Mouse (Mus musculus): ENCODE measurements around the gene Sub1. TPM values are rescaled to one million over a fixed set of nuclear protein-coding genes. Genes with fewer than 3 reads are reported as not detected.

Gene Sub1
- 488 and 538 TPM in 2 replicates for polyA plus RNA-seq (2015; fragmentation: Nextera tagmentation; extraction: Ambion mirVana)

- H3K4me3 ChIP-seq = peak within 1 kb of the TSS; percentile 95
- WGBS = 88% methylated on average over 7 of the region's 7 CpGs
- no peak for ATAC-seq (ENCODE audit: extremely low read depth, insufficient number of reproducible peaks, low FRiP score, low TSS enrichment)
Observed at GRCm38 (mm10) chr15:11996883-11997282, at the start of gene Sub1. TSS of gene Sub1 (minus strand) at chr15:11996983.

DNA sequence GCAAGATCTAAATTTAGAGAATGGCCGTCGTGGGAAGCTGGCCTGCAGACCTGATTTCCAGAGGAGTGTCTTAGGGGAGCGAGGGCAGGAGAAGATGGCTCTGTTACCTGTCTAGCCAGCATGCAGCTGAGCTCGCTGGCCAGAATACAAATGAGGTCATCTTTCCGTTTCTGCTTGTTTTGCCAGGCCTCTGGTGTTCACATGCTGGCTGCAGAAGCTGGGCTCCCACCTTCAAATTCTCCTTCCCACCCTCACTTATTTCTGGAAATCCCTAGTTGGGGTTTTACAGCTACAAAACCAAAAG, 43.6 kb upstream of the Sub1 start:
- Histone ChIP-seq H3K4me1 (peaks cover 17% of the 10 kb centered on the region), H3K9me3 (no peaks in the 10 kb centered on the region), H3K9ac (0 out of 2 replicates have a peak overlapping the region, but pooled peaks have one; percentile 24), H3K27me3 (replicated peaks) (no peaks in the 10 kb centered on the region), H3K4me2 (peak overlapping the region; percentile 8; the same call in 1 of the 2 replicates), H3K4me3 (no peak overlapping the region), H3K27ac (replicated peaks) (0 out of 2 replicates have a peak overlapping the region, but pooled peaks have one; percentile 13), H3K36me3 (no peaks in the 10 kb centered on the region)
- WGBS = 26% methylated on average over 5 of the region's 5 CpGs
- no peak for ATAC-seq (ENCODE audit: extremely low read depth, insufficient number of reproducible peaks, low FRiP score, low TSS enrichment)

More at GRCm38 (mm10) chr15:11996883-11997282, at the start of gene Sub1:
- H3K4me2 ChIP-seq = peak within 1 kb of the TSS; percentile 80
- H3K27ac ChIP-seq (replicated peaks) = peak within 1 kb of the TSS; percentile 93
- peaks cover 30% of the 10 kb centered on the region for H3K4me1 ChIP-seq
- H3K27me3 ChIP-seq (replicated peaks) = no peaks in the 10 kb centered on the region
- no peaks in the 10 kb centered on the region for H3K9me3 ChIP-seq
- peak within 1 kb of the TSS; percentile 98 for H3K9ac ChIP-seq
- H3K36me3 ChIP-seq = peaks cover 18% of the 10 kb centered on the region

- H3K4me2 ChIP-seq = peak overlapping the region; percentile 8; the same call in 1 of the 2 replicates
- H3K9ac ChIP-seq = 0 out of 2 replicates have a peak overlapping the region, but pooled peaks have one; percentile 24
- H3K9me3 ChIP-seq = no peaks in the 10 kb centered on the region
- peaks cover 17% of the 10 kb centered on the region for H3K4me1 ChIP-seq
- no peaks in the 10 kb centered on the region for H3K36me3 ChIP-seq
- H3K27ac ChIP-seq (replicated peaks) = no peak overlapping the region
- H3K4me3 ChIP-seq = no peak overlapping the region
- no peak for ATAC-seq (ENCODE audit: extremely low read depth, insufficient number of reproducible peaks, low FRiP score, low TSS enrichment)
- WGBS = 60% methylated on average over 15 of the region's 15 CpGs
- no peaks in the 10 kb centered on the region for H3K27me3 ChIP-seq (replicated peaks)
Observed at GRCm38 (mm10) chr15:12039671-12040406, 43.1 kb upstream of the Sub1 start.

DNA sequence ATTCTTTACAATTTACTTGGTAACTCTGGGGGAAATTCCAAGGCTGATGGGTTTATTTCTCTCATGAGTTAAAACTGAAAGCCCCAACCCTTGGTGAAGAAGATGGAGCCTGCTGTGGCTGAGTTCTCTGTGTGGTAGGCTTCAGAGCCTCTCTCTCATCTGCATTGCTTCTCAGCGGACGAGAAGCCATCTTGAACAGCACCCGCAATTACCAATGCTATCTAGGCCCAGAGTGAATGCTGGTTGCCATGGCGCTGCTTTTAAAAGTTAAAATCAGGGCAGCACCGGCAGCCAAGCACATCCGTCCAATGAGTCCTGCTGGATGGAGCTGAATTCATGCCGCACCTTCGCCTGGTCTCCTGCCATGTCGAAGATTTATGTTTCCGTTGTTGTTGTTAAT, 42.5 kb upstream of the Sub1 start:
- no peak overlapping the region for H3K4me2 ChIP-seq
- no peaks in the 10 kb centered on the region for H3K9me3 ChIP-seq
- no peak overlapping the region for H3K4me3 ChIP-seq
- no peak for ATAC-seq (ENCODE audit: extremely low read depth, insufficient number of reproducible peaks, low FRiP score, low TSS enrichment)
- no peaks in the 10 kb centered on the region for H3K36me3 ChIP-seq
- peaks cover 19% of the 10 kb centered on the region for H3K4me1 ChIP-seq
- no peak overlapping the region for H3K9ac ChIP-seq
- 81% methylated on average over 10 of the region's 10 CpGs for WGBS
- no peaks in the 10 kb centered on the region for H3K27me3 ChIP-seq (replicated peaks)
- H3K27ac ChIP-seq (replicated peaks) = no peak overlapping the region

DNA sequence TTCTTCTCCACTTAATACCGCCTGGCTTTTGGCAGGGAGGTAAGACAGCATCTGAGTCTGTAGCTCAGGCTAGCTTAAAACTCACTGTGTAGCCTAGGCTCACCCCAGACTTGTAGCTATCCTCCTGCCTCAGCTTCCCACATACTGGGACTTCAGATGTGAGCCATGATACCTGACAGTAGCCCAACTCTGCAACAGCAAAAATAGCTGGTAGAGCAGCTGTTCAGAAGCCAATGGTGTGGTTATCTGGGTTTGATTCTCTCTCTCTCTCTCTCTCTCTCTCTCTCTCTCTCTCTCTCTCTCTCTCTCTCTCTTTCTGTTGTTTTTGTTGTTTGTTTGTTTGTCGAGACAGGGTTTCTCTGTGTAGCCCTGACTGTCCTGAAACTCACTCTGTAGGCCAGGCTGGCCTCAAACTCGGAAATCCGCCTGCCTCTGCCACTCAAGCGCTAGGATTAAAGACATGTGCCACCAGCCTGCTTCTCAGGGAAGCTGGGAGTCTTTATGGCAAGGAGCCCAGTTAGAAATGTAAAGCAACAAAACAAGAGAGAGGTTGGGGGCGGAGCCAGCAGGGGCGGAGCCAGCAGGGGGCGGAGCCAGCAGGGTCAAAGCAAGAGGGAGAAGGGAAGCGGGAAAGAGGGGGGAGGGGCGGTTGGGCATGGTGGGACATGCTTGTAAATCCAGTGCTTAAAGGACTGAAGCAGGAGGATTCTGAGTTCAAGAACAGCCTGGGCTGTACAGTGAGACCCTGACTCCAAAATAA, 41.3 kb upstream of the Sub1 start:
- Histone ChIP-seq H3K4me2 (no peak overlapping the region), H3K27ac (replicated peaks) (no peak overlapping the region), H3K27me3 (replicated peaks) (no peaks in the 10 kb centered on the region), H3K4me3 (no peak overlapping the region), H3K9me3 (no peaks in the 10 kb centered on the region), H3K9ac (no peak overlapping the region), H3K4me1 (peaks cover 20% of the 10 kb centered on the region), H3K36me3 (no peaks in the 10 kb centered on the region)
- ATAC-seq (ENCODE audit: extremely low read depth, insufficient number of reproducible peaks, low FRiP score, low TSS enrichment) = 0 out of 2 replicates have a peak, but pooled peaks have one; percentile 45
- WGBS = 67% methylated on average over 10 of the region's 10 CpGs

DNA sequence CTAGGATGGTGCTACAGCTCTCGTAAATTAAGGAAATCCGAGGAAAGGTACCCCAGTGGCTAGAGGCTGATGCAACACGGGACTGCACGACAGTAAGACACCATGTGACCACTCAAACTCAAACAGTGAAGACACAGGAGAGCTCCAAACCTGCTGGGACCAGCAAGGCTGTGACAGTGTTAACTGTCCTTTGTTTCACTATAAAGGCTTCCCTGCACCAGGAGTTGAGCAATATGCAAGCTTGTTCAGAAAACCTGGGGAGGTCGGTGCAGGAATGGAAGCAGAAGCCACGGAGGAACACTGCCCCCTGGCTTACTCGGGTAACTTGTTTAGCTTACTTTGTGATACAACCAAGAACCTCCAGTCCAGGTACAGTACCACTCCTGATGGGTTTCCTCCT, 40.4 kb upstream of the Sub1 start:
- H3K9ac ChIP-seq = no peak overlapping the region
- no peak for ATAC-seq (ENCODE audit: extremely low read depth, insufficient number of reproducible peaks, low FRiP score, low TSS enrichment)
- H3K36me3 ChIP-seq = no peaks in the 10 kb centered on the region
- no peak overlapping the region for H3K27ac ChIP-seq (replicated peaks)
- H3K4me1 ChIP-seq = peaks cover 20% of the 10 kb centered on the region
- H3K9me3 ChIP-seq = no peaks in the 10 kb centered on the region
- H3K4me3 ChIP-seq = no peak overlapping the region
- no peaks in the 10 kb centered on the region for H3K27me3 ChIP-seq (replicated peaks)
- 48% methylated on average over 7 of the region's 7 CpGs for WGBS
- no peak overlapping the region for H3K4me2 ChIP-seq

GRCm38 (mm10) chr15:12036675-12037074, 39.9 kb upstream of the Sub1 start:
- Histone ChIP-seq H3K9me3 (no peaks in the 10 kb centered on the region), H3K36me3 (no peaks in the 10 kb centered on the region), H3K4me3 (no peak overlapping the region), H3K27ac (replicated peaks) (no peak overlapping the region), H3K27me3 (replicated peaks) (no peaks in the 10 kb centered on the region), H3K4me1 (peaks cover 20% of the 10 kb centered on the region), H3K4me2 (no peak overlapping the region), H3K9ac (no peak overlapping the region)
- no peak for ATAC-seq (ENCODE audit: extremely low read depth, insufficient number of reproducible peaks, low FRiP score, low TSS enrichment)
- 64% methylated on average over 5 of the region's 5 CpGs for WGBS

GRCm38 (mm10) chr15:12034317-12034716, 37.5 kb upstream of the Sub1 start:
- Histone ChIP-seq H3K4me3 (no peak overlapping the region), H3K9ac (no peak overlapping the region), H3K4me2 (no peak overlapping the region), H3K36me3 (no peaks in the 10 kb centered on the region), H3K27me3 (replicated peaks) (no peaks in the 10 kb centered on the region), H3K27ac (replicated peaks) (no peak overlapping the region; the same call in 1 of the 2 replicates), H3K9me3 (no peaks in the 10 kb centered on the region), H3K4me1 (peaks cover 6% of the 10 kb centered on the region)
- no peak for ATAC-seq (ENCODE audit: extremely low read depth, insufficient number of reproducible peaks, low FRiP score, low TSS enrichment)
- 44% methylated on average over 4 of the region's 4 CpGs for WGBS

DNA sequence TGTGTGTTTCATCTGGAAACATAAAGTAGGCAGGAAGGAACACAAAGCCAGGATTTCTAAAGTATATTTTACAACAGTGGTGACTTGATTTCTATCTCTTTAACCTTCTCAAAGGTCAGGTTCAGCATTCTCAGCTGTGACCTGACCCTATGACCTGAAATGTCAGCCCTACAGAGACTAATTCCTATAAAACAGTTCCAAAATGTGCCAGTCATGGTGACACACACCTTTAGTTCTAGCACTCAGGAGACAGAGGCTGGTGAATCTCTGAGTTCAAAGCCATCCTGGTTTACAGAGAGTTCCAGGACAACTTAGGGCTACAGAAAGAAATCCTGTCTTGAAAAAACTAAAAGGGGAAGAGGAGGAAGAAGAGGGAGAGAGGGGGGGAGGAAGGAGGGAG, 36.4 kb upstream of the Sub1 start:
- Histone ChIP-seq H3K4me3 (no peak overlapping the region), H3K4me2 (no peak overlapping the region), H3K9ac (no peak overlapping the region), H3K27ac (replicated peaks) (no peak overlapping the region), H3K36me3 (no peaks in the 10 kb centered on the region), H3K27me3 (replicated peaks) (no peaks in the 10 kb centered on the region), H3K4me1 (peaks cover 4% of the 10 kb centered on the region; the same call in 1 of the 2 replicates), H3K9me3 (no peaks in the 10 kb centered on the region)
- no peak for ATAC-seq (ENCODE audit: extremely low read depth, insufficient number of reproducible peaks, low FRiP score, low TSS enrichment)

GRCm38 (mm10) chr15:12032512-12032911, 35.7 kb upstream of the Sub1 start:
- Histone ChIP-seq H3K36me3 (no peaks in the 10 kb centered on the region), H3K27me3 (replicated peaks) (no peaks in the 10 kb centered on the region), H3K9me3 (no peaks in the 10 kb centered on the region), H3K27ac (replicated peaks) (no peak overlapping the region), H3K9ac (no peak overlapping the region), H3K4me2 (no peak overlapping the region), H3K4me3 (no peak overlapping the region), H3K4me1 (peaks cover 9% of the 10 kb centered on the region; the same call in 1 of the 2 replicates)
- ATAC-seq (ENCODE audit: extremely low read depth, insufficient number of reproducible peaks, low FRiP score, low TSS enrichment) = no peak
- 86% methylated on average over 3 of the region's 3 CpGs for WGBS

GRCm38 (mm10) chr15:12031861-12032260, 35.1 kb upstream of the Sub1 start:
- Histone ChIP-seq H3K9ac (no peak overlapping the region), H3K4me1 (peaks cover 9% of the 10 kb centered on the region; the same call in 1 of the 2 replicates), H3K36me3 (no peaks in the 10 kb centered on the region), H3K9me3 (no peaks in the 10 kb centered on the region), H3K27me3 (replicated peaks) (no peaks in the 10 kb centered on the region), H3K4me3 (no peak overlapping the region), H3K27ac (replicated peaks) (no peak overlapping the region), H3K4me2 (no peak overlapping the region)
- ATAC-seq (ENCODE audit: extremely low read depth, insufficient number of reproducible peaks, low FRiP score, low TSS enrichment) = no peak
- 79% methylated on average over 8 of the region's 8 CpGs for WGBS
